Mouse (Mus musculus): ENCODE data around the gene Sh3d21. TPM values are rescaled to one million over a fixed set of nuclear protein-coding genes. Genes with fewer than 3 reads are reported as not detected.

Sh3d21 gene
- polyA plus RNA-seq, 1 experiment from 2014 or later, result 8.4 TPM

DNA sequence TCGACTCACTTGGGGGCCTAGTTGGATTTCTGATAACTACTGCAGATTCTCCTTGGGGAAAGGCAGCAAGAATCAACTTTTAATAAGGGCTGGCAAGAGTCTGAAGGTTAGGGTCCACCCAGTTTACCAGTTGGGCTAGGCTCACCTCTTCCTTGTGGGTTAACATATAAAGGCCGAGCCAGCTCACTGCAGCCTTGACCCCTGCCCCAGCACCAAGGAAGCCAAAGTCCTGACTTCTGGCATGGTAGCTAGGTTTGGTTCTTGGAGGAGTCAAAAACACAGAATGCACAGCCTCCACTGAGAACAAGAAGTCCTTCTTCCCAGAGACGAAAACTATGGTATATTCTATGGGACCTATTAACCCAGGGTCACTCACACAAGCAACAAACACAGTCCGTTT is 394 bp upstream of the Sh3d21 start:
- Histone ChIP-seq H3K9ac (ENCODE audit: low read length) (no peak overlapping the region), H3K4me2 (replicated peaks; ENCODE audit: low read depth) (peak overlapping the region; percentile 99), H3K27me3 (ENCODE audit: control insufficient read depth, insufficient read depth, low read length) (no peaks in the 10 kb centered on the region), H3K4me1 (replicated peaks; ENCODE audit: control insufficient read depth, insufficient read depth) (peaks cover 2% of the 10 kb centered on the region; the same call in 1 of the 2 replicates), H3K27ac (replicated peaks) (peak overlapping the region; percentile 97), H3K36me3 (ENCODE audit: control insufficient read depth, insufficient read depth, low read length) (peaks cover 7% of the 10 kb centered on the region), H3K4me3 (ENCODE audit: low read depth, low read length) (no peak overlapping the region), H3K9me3 (ENCODE audit: control insufficient read depth, low read length) (no peaks in the 10 kb centered on the region)
- DNase-seq (ENCODE audit: low spot score) (peak; percentile 48), ATAC-seq (ENCODE audit: low FRiP score, low TSS enrichment) (peak; percentile 21; the same call in 1 of the 2 replicates)
- TF ChIP-seq CTCF (IDR thresholded peaks at IDR 0.05; ENCODE audit: low read depth) (no peak), EP300 (optimal IDR thresholded peaks at IDR 0.05) (no peak)
- 48% methylated on average over 4 of the region's 4 CpGs for WGBS

DNA sequence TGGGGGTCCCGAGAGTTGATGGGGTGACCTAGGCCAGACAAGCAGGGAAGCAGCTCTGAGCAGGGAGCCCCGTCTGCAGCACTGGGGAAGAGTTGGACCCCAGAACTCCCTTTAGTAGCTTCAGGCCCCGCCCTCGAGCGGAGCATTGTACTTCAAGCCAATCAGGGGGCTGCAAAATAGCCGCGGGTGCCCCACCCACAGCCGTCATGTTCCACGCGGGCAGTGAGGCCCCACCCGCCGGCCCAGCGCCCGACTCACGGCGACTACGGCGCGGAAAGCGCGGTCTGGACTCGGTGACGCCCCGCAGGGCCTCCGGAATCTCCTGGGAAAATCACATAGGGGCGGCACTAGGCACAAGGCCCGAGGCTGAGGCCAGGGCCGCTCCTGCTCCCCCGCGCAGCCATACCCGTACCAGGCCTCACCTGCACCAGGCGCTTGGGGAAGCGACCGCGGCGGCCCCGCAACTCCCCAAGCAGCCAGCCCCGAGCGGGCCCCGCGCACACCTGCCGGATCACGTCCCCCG is 686 bp downstream of the Sh3d21 start:
- Histone ChIP-seq H3K9me3 (ENCODE audit: control insufficient read depth, low read length) (no peaks in the 10 kb centered on the region), H3K4me3 (ENCODE audit: low read depth, low read length) (peak overlapping the region; percentile 63), H3K9ac (ENCODE audit: low read length) (peak overlapping the region; percentile 93), H3K27ac (replicated peaks) (peak overlapping the region; percentile 97), H3K36me3 (ENCODE audit: control insufficient read depth, insufficient read depth, low read length) (peaks cover 7% of the 10 kb centered on the region), H3K4me2 (replicated peaks; ENCODE audit: low read depth) (peak overlapping the region; percentile 99), H3K4me1 (replicated peaks; ENCODE audit: control insufficient read depth, insufficient read depth) (peaks cover 2% of the 10 kb centered on the region; the same call in 1 of the 2 replicates), H3K27me3 (ENCODE audit: control insufficient read depth, insufficient read depth, low read length) (no peaks in the 10 kb centered on the region)
- peak; percentile 97 for DNase-seq (ENCODE audit: low spot score)
- TF ChIP-seq CTCF (IDR thresholded peaks at IDR 0.05; ENCODE audit: low read depth) (0 out of 2 replicates have a peak, but pooled peaks have one; percentile 1), EP300 (optimal IDR thresholded peaks at IDR 0.05) (no peak)
- ATAC-seq (ENCODE audit: low FRiP score, low TSS enrichment), result peak; percentile 94
- 1% methylated on average over 44 of the region's 44 CpGs for WGBS

DNA sequence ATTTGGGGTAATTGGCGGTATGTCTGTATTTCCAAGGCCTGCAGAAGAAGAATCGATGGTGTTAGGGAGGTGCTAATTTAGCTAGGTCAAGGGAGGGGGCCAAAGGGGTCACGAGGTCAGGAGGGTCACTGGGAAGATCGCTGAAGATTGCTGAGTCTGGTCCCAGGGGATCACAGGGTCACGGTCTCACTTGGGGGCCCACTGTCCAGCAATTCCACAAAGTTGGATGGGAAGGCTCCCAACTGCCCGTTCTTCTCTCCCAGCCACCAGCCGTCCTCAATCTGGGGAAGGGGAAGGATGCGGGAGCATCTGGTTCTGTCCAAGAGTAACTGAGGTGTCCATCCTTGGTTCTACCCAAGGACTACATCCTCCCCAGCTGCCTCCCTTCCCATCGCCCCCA is 1.3 kb downstream of the Sh3d21 start:
- DNase-seq (ENCODE audit: low spot score) (no peak), ATAC-seq (ENCODE audit: low FRiP score, low TSS enrichment) (peak; percentile 1; the same call in 1 of the 2 replicates)
- peak overlapping the region; percentile 63 for H3K4me3 ChIP-seq (ENCODE audit: low read depth, low read length)
- WGBS, result 59% methylated on average over 9 of the region's 9 CpGs
- H3K4me2 ChIP-seq (replicated peaks; ENCODE audit: low read depth), result peak overlapping the region; percentile 99
- peak overlapping the region; percentile 97 for H3K27ac ChIP-seq (replicated peaks)
- no peaks in the 10 kb centered on the region for H3K9me3 ChIP-seq (ENCODE audit: control insufficient read depth, low read length)
- no peaks in the 10 kb centered on the region for H3K27me3 ChIP-seq (ENCODE audit: control insufficient read depth, insufficient read depth, low read length)
- H3K9ac ChIP-seq (ENCODE audit: low read length), result peak overlapping the region; percentile 93
- peaks cover 4% of the 10 kb centered on the region for H3K36me3 ChIP-seq (ENCODE audit: control insufficient read depth, insufficient read depth, low read length)
- no peak for TF ChIP-seq EP300 (optimal IDR thresholded peaks at IDR 0.05)
- no peak for TF ChIP-seq CTCF (IDR thresholded peaks at IDR 0.05; ENCODE audit: low read depth)
- peaks cover 2% of the 10 kb centered on the region; the same call in 1 of the 2 replicates for H3K4me1 ChIP-seq (replicated peaks; ENCODE audit: control insufficient read depth, insufficient read depth)

DNA sequence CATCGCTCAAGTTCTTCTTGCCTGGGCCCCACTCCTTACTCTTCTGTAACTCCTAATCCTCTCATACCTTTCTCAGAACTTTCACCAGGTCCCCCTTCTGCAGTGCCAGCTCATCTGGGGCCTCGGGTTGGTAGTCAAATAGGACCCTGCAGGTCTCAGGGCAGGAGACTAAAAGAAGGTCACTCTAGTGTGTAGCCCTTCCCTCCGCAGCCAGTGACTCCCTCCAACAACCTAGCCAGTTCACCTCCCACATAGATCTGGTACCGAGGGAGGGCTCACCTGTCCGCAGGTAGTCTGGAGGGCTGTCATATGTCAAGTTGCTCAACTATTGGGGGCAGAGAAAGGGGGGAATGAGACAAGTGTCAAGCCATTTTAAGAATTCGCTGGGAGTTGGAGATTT is 1.8 kb downstream of the Sh3d21 start:
- Histone ChIP-seq H3K4me3 (ENCODE audit: low read depth, low read length) (no peak overlapping the region), H3K27me3 (ENCODE audit: control insufficient read depth, insufficient read depth, low read length) (no peaks in the 10 kb centered on the region), H3K9ac (ENCODE audit: low read length) (no peak overlapping the region), H3K9me3 (ENCODE audit: control insufficient read depth, low read length) (no peaks in the 10 kb centered on the region), H3K27ac (replicated peaks) (no peak overlapping the region), H3K4me1 (replicated peaks; ENCODE audit: control insufficient read depth, insufficient read depth) (peaks cover 2% of the 10 kb centered on the region; the same call in 1 of the 2 replicates), H3K4me2 (replicated peaks; ENCODE audit: low read depth) (no peak overlapping the region), H3K36me3 (ENCODE audit: control insufficient read depth, insufficient read depth, low read length) (peaks cover under 1% of the 10 kb centered on the region; the same call in 1 of the 2 replicates)
- 83% methylated on average over 6 of the region's 6 CpGs for WGBS
- TF ChIP-seq CTCF (IDR thresholded peaks at IDR 0.05; ENCODE audit: low read depth) (no peak), EP300 (optimal IDR thresholded peaks at IDR 0.05) (no peak)
- ATAC-seq (ENCODE audit: low FRiP score, low TSS enrichment) (no peak), DNase-seq (ENCODE audit: low spot score) (peak; percentile 14)

DNA sequence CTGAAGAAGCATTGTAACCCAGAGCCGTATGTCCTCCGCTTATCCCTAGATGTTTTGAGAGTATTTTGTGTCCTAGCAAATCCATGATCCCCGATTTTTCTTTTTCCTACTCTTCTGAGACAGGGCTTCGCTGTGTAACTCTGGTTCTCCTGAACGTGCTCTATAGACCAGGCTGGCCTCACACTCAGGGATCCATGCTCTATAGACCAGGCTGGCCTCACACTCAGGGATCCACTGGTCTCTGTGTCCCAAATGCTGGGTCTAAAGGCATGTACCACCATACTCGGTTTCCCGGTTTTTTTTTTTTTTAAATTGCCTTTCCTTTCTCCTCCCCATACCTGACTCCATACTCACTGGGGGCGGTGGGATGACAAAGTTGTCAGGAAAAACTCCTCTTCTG is 2.3 kb downstream of the Sh3d21 start:
- Histone ChIP-seq H3K27ac (replicated peaks) (no peak overlapping the region), H3K9me3 (ENCODE audit: control insufficient read depth, low read length) (no peaks in the 10 kb centered on the region), H3K27me3 (ENCODE audit: control insufficient read depth, insufficient read depth, low read length) (no peaks in the 10 kb centered on the region), H3K36me3 (ENCODE audit: control insufficient read depth, insufficient read depth, low read length) (no peaks in the 10 kb centered on the region), H3K4me1 (replicated peaks; ENCODE audit: control insufficient read depth, insufficient read depth) (peaks cover 2% of the 10 kb centered on the region; the same call in 1 of the 2 replicates), H3K4me3 (ENCODE audit: low read depth, low read length) (no peak overlapping the region), H3K9ac (ENCODE audit: low read length) (no peak overlapping the region), H3K4me2 (replicated peaks; ENCODE audit: low read depth) (no peak overlapping the region)
- TF ChIP-seq EP300 (optimal IDR thresholded peaks at IDR 0.05), result no peak
- no peak for TF ChIP-seq CTCF (IDR thresholded peaks at IDR 0.05; ENCODE audit: low read depth)
- 92% methylated on average over 8 of the region's 8 CpGs for WGBS
- DNase-seq (ENCODE audit: low spot score) (peak; percentile 6), ATAC-seq (ENCODE audit: low FRiP score, low TSS enrichment) (no peak)

DNA sequence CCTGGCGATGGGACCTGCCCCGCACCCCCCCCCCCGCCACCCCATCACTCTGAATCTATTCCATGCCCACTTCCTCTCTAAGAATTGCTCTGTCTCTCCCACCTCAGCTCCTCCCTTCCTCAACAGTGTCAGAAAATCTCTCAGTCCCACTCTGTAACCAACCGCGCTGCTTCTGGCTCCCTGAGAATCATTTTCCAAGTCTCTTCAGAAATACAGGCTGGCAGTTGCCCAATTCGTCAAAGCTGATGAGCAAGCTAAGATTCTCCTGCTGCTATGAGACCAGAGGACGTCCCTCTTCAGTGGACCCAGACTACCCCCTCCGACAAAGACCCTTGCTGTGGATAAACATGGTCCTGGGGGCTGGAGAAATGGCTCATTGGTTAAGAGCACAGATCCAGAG is 3.8 kb downstream of the Sh3d21 start:
- no peak for TF ChIP-seq CTCF (IDR thresholded peaks at IDR 0.05; ENCODE audit: low read depth)
- TF ChIP-seq EP300 (optimal IDR thresholded peaks at IDR 0.05), result no peak
- Histone ChIP-seq H3K4me2 (replicated peaks; ENCODE audit: low read depth) (no peak overlapping the region), H3K27ac (replicated peaks) (no peak overlapping the region), H3K9me3 (ENCODE audit: control insufficient read depth, low read length) (no peaks in the 10 kb centered on the region), H3K4me1 (replicated peaks; ENCODE audit: control insufficient read depth, insufficient read depth) (peaks cover 2% of the 10 kb centered on the region; the same call in 1 of the 2 replicates), H3K9ac (ENCODE audit: low read length) (no peak overlapping the region), H3K36me3 (ENCODE audit: control insufficient read depth, insufficient read depth, low read length) (no peaks in the 10 kb centered on the region), H3K4me3 (ENCODE audit: low read depth, low read length) (no peak overlapping the region), H3K27me3 (ENCODE audit: control insufficient read depth, insufficient read depth, low read length) (no peaks in the 10 kb centered on the region)
- no peak for ATAC-seq (ENCODE audit: low FRiP score, low TSS enrichment)
- 61% methylated on average over 8 of the region's 8 CpGs for WGBS
- DNase-seq (ENCODE audit: low spot score), result no peak

Measured in stomach, postnatal 0 days (tissue).